Mouse (Mus musculus): ENCODE measurements around the gene Aoc2. TPM values are rescaled to one million over a fixed set of nuclear protein-coding genes. Genes with fewer than 3 reads are reported as not detected.
"Not testable (repeated sequence)": the region's sequence is repeated elsewhere in the genome, so short reads cannot be mapped to it uniquely, and the experiment has no call there.

The Aoc2 gene
- polyA plus RNA-seq, 1 experiment, result not detected

- no peak for TF ChIP-seq CTCF (IDR thresholded peaks at IDR 0.05; ENCODE audit: insufficient read depth, low read depth, low read length)
- no peak for TF ChIP-seq POLR2A (IDR thresholded peaks at IDR 0.05; ENCODE audit: insufficient read depth, low read depth, low read length)
- Histone ChIP-seq H3K27ac (ENCODE audit: insufficient read depth, low read depth, low read length) (no peak overlapping the region), H3K4me3 (ENCODE audit: insufficient read depth, low read depth, low read length) (no peak overlapping the region), H3K4me1 (ENCODE audit: control insufficient read depth, insufficient read depth, low read length) (peaks cover 3% of the 10 kb centered on the region; the same call in 1 of the 2 replicates)
- 46% methylated on average over 6 of the region's 6 CpGs for WGBS
Measured at GRCm38 (mm10) chr11:101328941-101329635, 4.2 kb downstream of the Aoc2 start.

- no peak within 1 kb of the TSS for H3K27ac ChIP-seq (ENCODE audit: insufficient read depth, low read depth, low read length)
- H3K4me1 ChIP-seq (ENCODE audit: control insufficient read depth, insufficient read depth, low read length), result peaks cover 3% of the 10 kb centered on the region; the same call in 1 of the 2 replicates
- no peak within 1 kb of the TSS for H3K4me3 ChIP-seq (ENCODE audit: insufficient read depth, low read depth, low read length)
- no peak for TF ChIP-seq POLR2A (IDR thresholded peaks at IDR 0.05; ENCODE audit: insufficient read depth, low read depth, low read length)
- TF ChIP-seq CTCF (IDR thresholded peaks at IDR 0.05; ENCODE audit: insufficient read depth, low read depth, low read length), result no peak
- WGBS, result 60% methylated on average over 7 of the region's 7 CpGs
Measured at GRCm38 (mm10) chr11:101330371-101330924, 5.6 kb downstream of the Aoc2 start, which contains the start of gene Aoc3. Gene Aoc3 (plus strand): TSS chr11:101330605.

- not testable (repeated sequence) for H3K4me1 ChIP-seq (ENCODE audit: control insufficient read depth, insufficient read depth, low read length); H3K27ac ChIP-seq (ENCODE audit: insufficient read depth, low read depth, low read length); H3K4me3 ChIP-seq (ENCODE audit: insufficient read depth, low read depth, low read length)
- WGBS, result 79% methylated on average over 6 of the region's 6 CpGs
Measured at GRCm38 (mm10) chr11:101330961-101331360, 6.1 kb downstream of the Aoc2 start.

GRCm38 (mm10) chr11:101332537-101332936 lies 7.7 kb downstream of the Aoc2 start:
- Histone ChIP-seq H3K4me1 (ENCODE audit: control insufficient read depth, insufficient read depth, low read length) (peaks cover 6% of the 10 kb centered on the region), H3K27ac (ENCODE audit: insufficient read depth, low read depth, low read length) (no peak overlapping the region), H3K4me3 (ENCODE audit: insufficient read depth, low read depth, low read length) (no peak overlapping the region)
- 84% methylated on average over 3 of the region's 3 CpGs for WGBS
- TF ChIP-seq CTCF (IDR thresholded peaks at IDR 0.05; ENCODE audit: insufficient read depth, low read depth, low read length) (no peak), POLR2A (IDR thresholded peaks at IDR 0.05; ENCODE audit: insufficient read depth, low read depth, low read length) (no peak)

GRCm38 (mm10) chr11:101334023-101334422 lies 9.2 kb downstream of the Aoc2 start:
- 46% methylated on average over 10 of the region's 10 CpGs for WGBS
- TF ChIP-seq CTCF (IDR thresholded peaks at IDR 0.05; ENCODE audit: insufficient read depth, low read depth, low read length) (no peak), POLR2A (IDR thresholded peaks at IDR 0.05; ENCODE audit: insufficient read depth, low read depth, low read length) (no peak)
- Histone ChIP-seq H3K4me1 (ENCODE audit: control insufficient read depth, insufficient read depth, low read length) (peaks cover 7% of the 10 kb centered on the region), H3K27ac (ENCODE audit: insufficient read depth, low read depth, low read length) (no peak overlapping the region), H3K4me3 (ENCODE audit: insufficient read depth, low read depth, low read length) (no peak overlapping the region)

GRCm38 (mm10) chr11:101334516-101334915 lies 9.7 kb downstream of the Aoc2 start:
- TF ChIP-seq CTCF (IDR thresholded peaks at IDR 0.05; ENCODE audit: insufficient read depth, low read depth, low read length) (no peak), POLR2A (IDR thresholded peaks at IDR 0.05; ENCODE audit: insufficient read depth, low read depth, low read length) (no peak)
- no peak overlapping the region for H3K27ac ChIP-seq (ENCODE audit: insufficient read depth, low read depth, low read length)

GRCm38 (mm10) chr11:101335685-101336084 lies 10.8 kb downstream of the Aoc2 start:
- Histone ChIP-seq H3K4me1 (ENCODE audit: control insufficient read depth, insufficient read depth, low read length) (peaks cover 5% of the 10 kb centered on the region), H3K4me3 (ENCODE audit: insufficient read depth, low read depth, low read length) (no peak overlapping the region), H3K27ac (ENCODE audit: insufficient read depth, low read depth, low read length) (no peak overlapping the region)
- 81% methylated on average over 9 of the region's 9 CpGs for WGBS
- TF ChIP-seq POLR2A (IDR thresholded peaks at IDR 0.05; ENCODE audit: insufficient read depth, low read depth, low read length), result no peak
- no peak for TF ChIP-seq CTCF (IDR thresholded peaks at IDR 0.05; ENCODE audit: insufficient read depth, low read depth, low read length)

More at GRCm38 (mm10) chr11:101334516-101334915, 9.7 kb downstream of the Aoc2 start:
- peaks cover 5% of the 10 kb centered on the region for H3K4me1 ChIP-seq (ENCODE audit: control insufficient read depth, insufficient read depth, low read length)
- 42% methylated on average over 6 of the region's 6 CpGs for WGBS
- H3K4me3 ChIP-seq (ENCODE audit: insufficient read depth, low read depth, low read length), result no peak overlapping the region

- H3K4me3 ChIP-seq (ENCODE audit: insufficient read depth, low read depth, low read length), result peak overlapping the region; percentile 1; the same call in 1 of the 2 replicates
- no peak for TF ChIP-seq CTCF (IDR thresholded peaks at IDR 0.05; ENCODE audit: insufficient read depth, low read depth, low read length)
- no peak for TF ChIP-seq POLR2A (IDR thresholded peaks at IDR 0.05; ENCODE audit: insufficient read depth, low read depth, low read length)
- H3K27ac ChIP-seq (ENCODE audit: insufficient read depth, low read depth, low read length), result no peak overlapping the region
- peaks cover 5% of the 10 kb centered on the region for H3K4me1 ChIP-seq (ENCODE audit: control insufficient read depth, insufficient read depth, low read length)
- WGBS, result 0% methylated on average over 9 of the region's 9 CpGs
Measured at GRCm38 (mm10) chr11:101338123-101338760, 13.4 kb downstream of the Aoc2 start.

GRCm38 (mm10) chr11:101347083-101347775 lies 22.4 kb downstream of the Aoc2 start:
- H3K4me3 ChIP-seq (ENCODE audit: insufficient read depth, low read depth, low read length), result no peak overlapping the region
- TF ChIP-seq CTCF (IDR thresholded peaks at IDR 0.05; ENCODE audit: insufficient read depth, low read depth, low read length) (no peak), POLR2A (IDR thresholded peaks at IDR 0.05; ENCODE audit: insufficient read depth, low read depth, low read length) (no peak)
- H3K27ac ChIP-seq (ENCODE audit: insufficient read depth, low read depth, low read length), result no peak overlapping the region
- H3K4me1 ChIP-seq (ENCODE audit: control insufficient read depth, insufficient read depth, low read length), result no peaks in the 10 kb centered on the region
- 78% methylated on average over 10 of the region's 10 CpGs for WGBS
